Mouse (Mus musculus) layer of hippocampus, adult 11-12 months (tissue): ENCODE data around the gene Retreg3.
"Not testable (repeated sequence)": the region's sequence is repeated elsewhere in the genome, so short reads cannot be mapped to it uniquely, and the experiment has no call there.

Source experiments
- DNase-seq: peaks from one replicate; pipeline ENCODE4 v3.0.0; 2022; ENCODE audit warnings: low spot score

Gene Retreg3

DNA sequence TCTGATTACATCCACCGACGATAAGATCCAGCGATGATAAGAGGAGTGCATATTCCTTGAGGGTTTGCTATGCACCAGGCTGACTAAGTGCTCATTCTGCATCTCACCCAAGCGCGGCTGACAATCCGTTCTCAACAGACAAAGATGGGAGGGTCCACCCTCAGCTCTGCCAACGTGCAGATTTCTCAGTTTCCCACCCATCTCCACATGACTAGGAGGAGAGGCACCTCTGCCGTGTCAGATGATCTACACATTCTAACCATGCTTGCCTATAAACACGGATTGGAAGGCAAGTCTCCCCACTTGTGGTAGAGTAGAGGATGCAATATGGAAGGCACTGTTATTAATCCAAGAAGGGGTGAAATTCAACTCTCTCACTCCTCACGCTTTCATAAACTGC is 29.1 kb upstream of the Retreg3 start:
- no peak for DNase-seq

- DNase-seq = no peak
Measured at GRCm38 (mm10) chr11:101146377-101146776, 26.7 kb upstream of the Retreg3 start.

DNA sequence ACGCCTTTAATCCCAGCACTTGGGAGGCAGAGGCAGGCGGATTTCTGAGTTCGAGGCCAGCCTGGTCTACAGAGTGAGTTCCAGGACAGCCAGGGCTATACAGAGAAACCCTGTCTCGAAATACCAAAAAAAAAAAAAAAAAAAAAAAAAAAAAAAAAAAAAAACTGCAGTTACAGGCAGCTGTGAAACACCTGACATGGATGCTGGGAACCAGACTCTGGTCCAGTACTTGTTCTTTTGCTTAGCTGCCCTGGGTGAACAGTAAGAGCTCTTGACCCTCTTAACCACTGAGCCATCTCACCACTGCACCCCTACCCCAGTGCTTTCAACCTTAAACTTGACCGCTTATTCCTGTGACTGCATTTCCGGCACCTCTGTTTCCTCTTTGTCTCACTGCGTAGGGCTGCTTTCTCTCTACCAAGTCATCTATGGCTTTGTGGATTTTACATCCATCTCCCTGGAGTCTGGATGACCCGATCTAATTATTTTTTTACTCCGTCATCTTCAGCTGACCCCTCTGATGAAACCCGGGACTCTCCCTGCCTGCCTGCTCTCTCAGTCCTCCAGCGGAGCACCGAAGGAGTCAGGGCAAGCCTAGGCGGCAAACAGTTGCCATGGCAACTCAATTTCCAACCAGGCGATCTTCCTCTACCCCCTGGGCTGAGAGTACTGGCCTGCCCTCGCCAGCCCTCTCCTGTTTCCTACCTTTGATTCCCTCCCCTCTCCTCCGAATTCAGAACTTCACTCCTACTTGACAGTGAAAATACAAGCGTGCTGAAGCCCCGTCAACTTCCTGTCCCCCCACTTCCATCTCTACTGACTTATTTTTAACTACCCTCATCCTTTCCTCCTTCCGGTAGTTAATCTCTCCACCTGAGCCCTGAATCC is 23.9 kb upstream of the Retreg3 start:
- DNase-seq = no peak

DNA sequence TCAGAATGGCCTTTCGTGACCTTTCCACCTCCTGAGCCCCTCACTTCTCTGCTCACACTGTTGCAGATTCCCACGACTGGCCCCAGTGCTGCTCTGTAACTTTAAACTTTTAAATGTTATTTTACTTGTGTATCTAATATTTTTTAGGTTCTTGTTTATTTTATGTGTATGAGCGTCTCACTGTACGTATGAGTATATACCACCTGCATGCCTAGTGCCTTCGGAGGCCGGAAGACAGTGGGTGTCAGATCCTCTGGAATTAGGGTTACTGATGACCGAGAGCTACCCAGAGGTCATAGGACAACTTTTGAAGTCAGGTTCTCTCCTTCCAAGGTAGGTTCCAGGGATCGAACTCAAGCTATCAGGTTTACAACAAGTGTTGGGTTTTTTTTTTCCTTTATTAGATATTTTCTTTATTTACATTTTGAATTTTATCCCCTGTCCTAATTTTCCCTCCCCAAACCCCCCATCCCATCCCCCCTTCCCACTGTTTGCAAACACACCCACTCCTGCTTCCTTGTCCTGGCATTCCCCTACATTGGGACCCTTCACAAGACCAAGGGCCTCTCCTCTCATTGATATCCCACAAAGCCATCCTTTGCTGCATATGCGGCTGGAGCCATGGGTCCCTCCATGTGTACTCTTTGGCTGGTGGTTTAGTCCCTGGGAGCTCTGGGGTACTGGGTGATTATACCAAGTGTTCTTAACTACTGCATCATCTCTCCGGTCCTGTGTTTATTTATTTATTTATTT is 22.7 kb upstream of the Retreg3 start:
- no peak for DNase-seq

GRCm38 (mm10) chr11:101141088-101141487 is 21.4 kb upstream of the Retreg3 start:
- DNase-seq = no peak

GRCm38 (mm10) chr11:101140164-101140819 is 20.6 kb upstream of the Retreg3 start:
- no peak for DNase-seq

DNA sequence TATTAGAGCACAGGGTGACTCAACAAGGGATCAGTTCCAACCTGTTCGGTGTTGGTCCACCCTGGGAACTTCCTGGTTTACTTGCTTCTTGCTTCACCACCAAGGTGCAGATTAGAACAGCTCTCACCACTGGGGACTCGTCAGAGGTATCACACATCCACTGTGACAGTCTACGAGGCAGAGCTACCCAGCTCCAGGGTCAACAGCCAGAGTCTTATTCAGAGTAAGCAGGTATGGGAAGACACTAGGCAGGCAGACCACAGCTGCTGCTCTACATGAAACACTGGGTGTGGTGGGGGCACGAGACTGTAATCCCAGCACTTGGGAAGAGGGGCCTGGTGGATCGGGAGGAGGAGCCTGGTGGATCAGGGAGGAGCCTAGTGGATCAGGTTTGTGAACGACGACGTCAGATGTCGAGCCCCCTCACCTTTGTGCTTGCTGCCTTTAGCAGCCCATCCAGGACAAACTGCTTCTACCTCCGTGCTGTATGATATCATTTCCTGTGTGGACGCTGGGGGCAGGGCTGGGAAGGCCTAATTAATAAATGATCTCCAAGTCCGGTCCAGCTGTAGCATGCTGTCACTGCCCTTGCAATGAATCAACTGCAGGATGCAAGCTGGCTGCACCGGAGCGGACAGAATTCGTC is 19.0 kb upstream of the Retreg3 start:
- DNase-seq = no peak

DNA sequence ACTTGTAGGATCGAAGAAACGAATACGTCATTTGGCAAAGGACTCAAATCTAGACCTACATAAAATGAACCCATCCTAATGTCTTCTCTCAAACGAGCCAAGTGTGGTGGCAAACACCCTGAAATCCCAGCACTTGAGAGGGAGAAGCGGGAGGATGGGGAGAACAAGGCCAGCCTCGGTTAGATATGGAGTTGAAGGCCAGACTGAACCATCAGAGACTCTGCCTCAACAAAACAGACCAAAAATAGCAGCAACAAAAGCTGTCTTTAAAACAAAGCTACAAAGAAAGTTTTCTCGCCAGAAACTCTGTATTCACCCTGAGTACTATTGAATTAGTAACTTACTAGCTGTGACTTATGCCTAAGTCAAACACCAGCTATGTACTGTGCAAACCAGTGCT is 17.3 kb upstream of the Retreg3 start:
- DNase-seq = no peak

GRCm38 (mm10) chr11:101134217-101134865 is 14.6 kb upstream of the Retreg3 start:
- no peak for DNase-seq

GRCm38 (mm10) chr11:101133037-101133436 is 13.3 kb upstream of the Retreg3 start:
- no peak for DNase-seq

GRCm38 (mm10) chr11:101131701-101132100 is 12.0 kb upstream of the Retreg3 start:
- DNase-seq = no peak

DNA sequence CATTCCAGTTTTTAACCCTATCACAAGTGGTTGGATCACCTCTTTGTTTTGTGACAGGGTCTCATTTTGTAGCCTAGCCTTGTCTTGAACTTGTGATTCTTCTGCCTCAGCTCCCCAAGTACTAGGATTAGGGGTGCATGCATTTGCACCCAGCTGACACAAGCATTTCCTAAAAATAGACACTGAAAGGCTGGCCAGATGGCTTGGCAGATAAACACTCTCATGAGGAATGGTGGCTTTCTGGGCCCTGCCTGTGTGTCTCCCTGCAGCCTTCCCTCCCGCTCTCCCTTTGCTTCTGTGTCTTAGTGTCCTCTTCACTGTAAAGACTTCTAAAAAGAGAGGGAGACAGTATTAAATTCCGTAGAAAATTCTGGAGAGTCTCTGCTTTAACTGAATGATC is 11.5 kb upstream of the Retreg3 start:
- no peak for DNase-seq

- DNase-seq = no peak
Measured at GRCm38 (mm10) chr11:101130056-101130756, 10.5 kb upstream of the Retreg3 start.

- no peak for DNase-seq
Measured at GRCm38 (mm10) chr11:101128996-101129577, 9.4 kb upstream of the Retreg3 start.

DNA sequence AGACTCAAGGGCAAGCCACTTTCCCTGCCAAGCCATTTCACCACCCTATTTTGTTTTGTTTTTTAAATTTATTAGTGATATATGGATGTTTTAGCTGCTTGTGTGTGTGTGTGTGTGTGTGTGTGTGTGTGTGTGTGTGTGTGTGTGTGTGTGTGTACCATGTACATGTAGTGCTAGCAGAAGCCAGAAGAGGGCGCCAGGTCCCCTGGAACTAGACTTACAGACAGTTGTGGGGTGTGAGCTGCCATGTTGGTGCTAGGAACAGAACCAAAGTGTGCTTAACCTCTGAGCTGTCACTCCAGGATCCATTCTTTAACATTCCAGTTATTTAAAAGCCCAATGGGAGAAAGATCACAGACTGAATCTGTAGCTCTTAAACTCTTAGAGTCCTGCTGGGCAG is 7.4 kb upstream of the Retreg3 start:
- DNase-seq = no peak

GRCm38 (mm10) chr11:101125008-101125407 is 5.3 kb upstream of the Retreg3 start:
- not testable (repeated sequence) for DNase-seq

DNA sequence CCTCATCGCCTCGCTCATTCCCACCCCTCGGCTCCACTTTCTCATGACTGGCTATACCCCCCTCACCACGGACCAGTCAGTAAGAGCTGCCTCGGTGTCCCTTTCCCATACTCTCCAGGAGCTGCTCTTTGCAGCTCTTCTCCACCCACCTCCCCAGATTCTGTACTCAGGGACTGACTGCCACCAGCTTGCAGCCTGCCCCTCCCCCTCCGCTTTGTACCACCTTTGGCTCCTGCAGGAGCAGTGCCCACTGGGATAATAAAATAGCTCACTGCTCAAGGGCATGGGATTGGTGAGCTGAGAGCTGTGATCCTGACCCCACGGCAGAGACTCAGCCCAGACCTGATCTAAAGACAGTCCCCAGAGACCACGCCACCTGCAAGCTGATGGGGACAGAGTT is 4.8 kb upstream of the Retreg3 start:
- not testable (repeated sequence) for DNase-seq

DNA sequence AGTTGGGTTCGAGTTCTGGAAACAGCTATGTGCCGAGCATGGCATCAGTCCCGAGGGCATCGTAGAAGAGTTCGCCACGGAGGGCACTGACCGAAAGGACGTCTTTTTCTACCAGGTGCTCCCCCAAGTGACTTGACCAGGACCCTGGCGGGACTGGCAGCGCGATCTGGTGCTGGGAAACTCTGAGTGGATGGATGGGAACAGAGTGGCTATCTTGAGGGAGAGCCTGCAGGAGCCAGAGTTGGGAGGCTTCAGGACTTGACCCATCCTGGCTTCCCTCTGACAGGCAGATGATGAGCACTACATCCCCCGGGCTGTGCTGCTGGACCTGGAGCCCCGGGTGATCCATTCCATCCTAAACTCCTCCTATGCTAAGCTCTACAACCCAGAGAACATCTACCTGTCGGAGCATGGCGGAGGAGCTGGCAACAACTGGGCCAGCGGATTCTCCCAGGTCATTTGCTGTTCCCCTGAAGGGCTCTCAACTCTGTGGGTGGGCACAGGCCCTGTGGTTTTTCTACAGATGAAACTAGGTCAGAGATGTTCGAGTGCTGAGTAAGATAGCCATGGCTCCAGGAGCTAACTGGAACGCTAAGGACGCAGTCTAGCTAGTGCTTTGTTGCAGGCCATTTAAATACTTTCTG is 974 bp upstream of the Retreg3 start:
- no peak for DNase-seq

DNA sequence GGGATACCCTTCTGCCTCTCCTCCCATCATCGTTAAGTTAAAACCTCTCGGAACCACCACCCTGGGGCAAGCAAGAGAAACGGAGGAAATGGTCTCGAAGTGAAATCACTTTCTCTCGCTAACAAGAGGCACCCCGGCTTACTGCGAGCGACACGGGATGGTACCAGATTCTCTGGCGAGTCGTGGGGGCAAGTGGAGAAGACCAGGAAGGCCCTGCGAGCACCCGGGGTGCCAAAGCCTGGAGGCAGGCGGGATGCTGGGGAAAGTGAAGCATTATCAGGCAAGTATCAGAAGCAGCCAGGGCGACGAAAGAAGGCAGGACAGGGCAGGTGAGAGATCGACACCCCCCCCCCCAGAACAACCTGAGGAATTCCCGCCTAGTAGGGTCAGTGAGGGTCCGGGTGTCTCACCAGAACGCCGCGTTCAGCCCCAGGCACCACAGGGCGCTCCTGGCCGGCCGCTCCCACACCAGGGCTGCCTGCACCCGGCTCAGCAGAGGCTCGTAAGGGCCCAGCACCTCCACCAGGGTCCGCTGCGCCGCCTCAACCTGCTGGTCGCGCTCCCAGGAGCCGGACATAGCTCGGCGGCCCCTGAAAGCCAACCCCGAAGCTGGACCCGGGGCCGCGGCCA is 447 bp downstream of the Retreg3 start:
- DNase-seq = no peak

- no peak for DNase-seq
Measured at GRCm38 (mm10) chr11:101118105-101118504, 1.6 kb downstream of the Retreg3 start.
